Mouse (Mus musculus): ENCODE measurements around the gene Olfr1359.

- TF ChIP-seq CTCF (conservative IDR thresholded peaks at IDR 0.05; ENCODE audit: low read length) (no peak), NANOG (IDR thresholded peaks at IDR 0.05; ENCODE audit: borderline replicate concordance, low read length) (no peak), POU5F1 (IDR thresholded peaks at IDR 0.05; ENCODE audit: borderline replicate concordance, low read length) (no peak)
Observed at GRCm38 (mm10) chr13:21722993-21723836, 25.3 kb downstream of the Olfr1359 start.

Data from E14TG2a.4 (cell line).